In the genomic region with DNA sequence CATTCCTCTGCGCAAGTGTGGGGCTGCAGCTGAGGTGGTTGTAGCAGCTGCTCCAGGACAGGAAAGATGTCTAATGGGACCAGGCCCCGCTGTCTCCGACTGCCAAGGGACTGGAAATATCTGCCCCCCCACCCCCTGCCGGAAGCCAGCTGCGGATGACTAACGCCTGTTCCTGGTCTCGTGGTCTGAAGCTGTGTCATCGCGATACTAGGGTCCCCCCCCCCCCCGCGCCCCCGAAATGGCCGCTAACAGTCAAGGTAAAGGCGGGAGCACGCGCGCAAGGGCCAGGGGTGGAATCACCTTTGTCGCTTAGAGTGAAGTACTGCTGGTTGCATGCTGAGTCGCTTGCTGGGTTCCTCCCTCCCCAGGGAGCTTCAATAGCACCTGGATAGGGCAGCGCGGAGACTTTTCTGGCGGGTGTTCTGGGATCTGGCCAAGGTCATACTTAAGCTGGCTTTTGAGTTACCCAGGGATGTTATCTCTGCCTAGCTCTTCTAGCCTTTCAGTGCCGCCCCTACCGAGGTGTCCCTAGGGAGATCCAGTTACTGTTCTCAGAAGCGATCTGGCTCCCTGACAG, we compare ENCODE assay signal across 1 mouse cellular context.
TF ChIP-seq lines count a peak whose summit lies in the region.

A gene (plus strand): TSS at position 205 of the 577 bp plus-strand sequence.
A gene (minus strand): TSS at position 421 of the 577 bp plus-strand sequence.

TF ChIP-seq in CH12.LX, 34 proteins besides CTCF, POLR2A, EP300 and RAD21 (continued from another document):
- peak; percentile 92 for TF ChIP-seq TCF12 (IDR thresholded peaks at IDR 0.05; ENCODE audit: low read depth, low read length)
- peak; percentile 98 for TF ChIP-seq CHD2 (IDR thresholded peaks at IDR 0.05; ENCODE audit: low read length)
- TF ChIP-seq CHD1 (IDR thresholded peaks at IDR 0.05; ENCODE audit: low read depth, low read length) = no peak
- TF ChIP-seq USF2 (conservative IDR thresholded peaks at IDR 0.05; ENCODE audit: low read depth, low read length) = no peak
- no peak for TF ChIP-seq ZKSCAN1 (IDR thresholded peaks at IDR 0.05; ENCODE audit: borderline replicate concordance, low read depth, low read length)
- no peak for TF ChIP-seq RCOR1 (conservative IDR thresholded peaks at IDR 0.05; ENCODE audit: low read depth, low read length)
- TF ChIP-seq MEF2A (IDR thresholded peaks at IDR 0.05; ENCODE audit: borderline replicate concordance, low read depth, low read length) = peak; percentile 53; the same call in 1 of the 2 replicates
- TF ChIP-seq ZMIZ1 (IDR thresholded peaks at IDR 0.05; ENCODE audit: low read depth, low read length) = no peak
- TF ChIP-seq KAT2A (IDR thresholded peaks at IDR 0.05; ENCODE audit: insufficient replicate concordance, low read length) = 0 out of 2 replicates have a peak, but pooled peaks have one; percentile 61
- TF ChIP-seq ZNF384 (IDR thresholded peaks at IDR 0.05; ENCODE audit: low read depth, low read length) = no peak
- TF ChIP-seq JUND (conservative IDR thresholded peaks at IDR 0.05; ENCODE audit: low read depth, low read length) = no peak
- peak; percentile 72 for TF ChIP-seq TBP (conservative IDR thresholded peaks at IDR 0.05; ENCODE audit: low read depth, low read length)
- no peak for TF ChIP-seq MAFK (IDR thresholded peaks at IDR 0.05; ENCODE audit: insufficient replicate concordance, low read length)
- TF ChIP-seq USF1 (IDR thresholded peaks at IDR 0.05; ENCODE audit: low read depth, low read length) = peak; percentile 42
- TF ChIP-seq MAZ (IDR thresholded peaks at IDR 0.05; ENCODE audit: low read depth, low read length) = peak; percentile 52; the same call in 1 of the 2 replicates
- TF ChIP-seq ZC3H11A (IDR thresholded peaks at IDR 0.05; ENCODE audit: low read depth, low read length) = no peak
- TF ChIP-seq PAX5 (IDR thresholded peaks at IDR 0.05; ENCODE audit: low read length) = no peak
- TF ChIP-seq IRF4 (IDR thresholded peaks at IDR 0.05; ENCODE audit: low read depth, low read length) = peak; percentile 38; the same call in 1 of the 2 replicates
- TF ChIP-seq MAX (IDR thresholded peaks at IDR 0.05; ENCODE audit: low read length) = 0 out of 2 replicates have a peak, but pooled peaks have one; percentile 42
- no peak for TF ChIP-seq UBTF (IDR thresholded peaks at IDR 0.05; ENCODE audit: low read depth, low read length)
